Mouse (Mus musculus): ENCODE measurements around the gene Fchsd2.

DNA sequence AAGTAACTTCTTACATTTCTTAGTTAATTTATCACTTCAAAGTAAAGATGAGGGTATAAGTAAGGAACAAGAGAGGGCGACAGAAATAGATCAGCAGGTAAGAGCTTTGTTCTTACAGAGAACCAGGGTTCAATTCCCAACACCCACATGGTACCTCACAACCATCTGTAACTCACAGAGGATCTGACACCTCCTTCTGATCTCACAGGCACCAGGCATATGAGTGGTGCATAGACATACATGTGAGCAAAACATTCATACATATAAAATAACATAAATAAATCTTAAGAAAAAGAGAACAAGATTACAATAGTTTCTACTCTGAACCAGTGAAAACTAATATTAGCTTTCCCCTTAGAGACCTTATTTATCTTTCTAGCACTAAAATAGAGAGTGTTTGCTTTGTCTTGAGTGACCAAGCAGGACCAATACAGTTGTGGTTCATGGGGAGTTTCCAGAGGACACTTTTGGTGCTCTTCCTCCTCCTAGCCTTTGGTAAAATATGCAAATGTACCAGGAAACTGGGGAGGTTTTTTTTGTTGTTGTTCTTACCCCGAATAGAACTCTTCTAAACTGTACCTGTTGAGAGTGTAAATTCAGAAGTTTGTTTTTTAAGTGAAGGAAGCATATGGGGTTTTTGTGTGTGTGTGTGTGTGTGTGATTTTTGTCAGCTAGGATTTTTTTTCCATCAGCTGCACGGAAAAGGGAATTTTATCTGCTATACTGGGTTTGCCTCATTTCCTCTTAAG lies 121.0 kb downstream of the Fchsd2 start:
- no peak for TF ChIP-seq EP300 (IDR thresholded peaks at IDR 0.05; ENCODE audit: low read depth)
- no peak for TF ChIP-seq CTCF (IDR thresholded peaks at IDR 0.05; ENCODE audit: low read depth)
